Mouse (Mus musculus) liver, embryonic 14.5 days (tissue): ENCODE results near the gene Shank2.

ENCODE experiments used
- CTCF ChIP-seq: IDR thresholded peaks from 2 replicates; pipeline ENCODE4 v1.5.1; 2016; ENCODE audit warnings: antibody characterized with exemption, low read depth, control low read depth
- EP300 ChIP-seq: IDR thresholded peaks from 2 replicates; pipeline ENCODE4 v1.6.1; 2016; ENCODE audit warnings: antibody characterized with exemption, low read depth

DNA sequence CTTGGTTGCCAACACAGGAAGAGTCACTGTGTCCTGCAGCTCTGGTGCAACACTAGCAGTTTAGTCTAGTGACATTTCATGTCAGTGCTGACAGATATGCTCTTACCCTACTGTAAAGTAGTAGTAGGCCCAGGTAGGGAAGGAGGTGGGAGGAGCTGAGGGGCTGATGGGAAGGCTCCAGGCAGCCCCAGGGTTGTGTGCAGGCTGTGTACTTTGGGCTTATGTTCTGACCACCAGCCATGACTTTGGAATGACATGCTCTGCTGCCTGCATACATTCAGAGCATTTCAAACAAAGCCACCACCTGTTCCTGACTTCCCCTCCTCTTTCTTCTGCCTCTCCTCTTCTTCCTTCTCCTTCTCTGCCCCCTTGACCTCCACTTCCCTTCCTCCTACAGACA lies 211.0 kb downstream of the Shank2 start:
- no peak for TF ChIP-seq CTCF
- no peak for TF ChIP-seq EP300
